Mouse (Mus musculus): ENCODE measurements around the gene Ccdc190.

The Ccdc190 gene

DNA sequence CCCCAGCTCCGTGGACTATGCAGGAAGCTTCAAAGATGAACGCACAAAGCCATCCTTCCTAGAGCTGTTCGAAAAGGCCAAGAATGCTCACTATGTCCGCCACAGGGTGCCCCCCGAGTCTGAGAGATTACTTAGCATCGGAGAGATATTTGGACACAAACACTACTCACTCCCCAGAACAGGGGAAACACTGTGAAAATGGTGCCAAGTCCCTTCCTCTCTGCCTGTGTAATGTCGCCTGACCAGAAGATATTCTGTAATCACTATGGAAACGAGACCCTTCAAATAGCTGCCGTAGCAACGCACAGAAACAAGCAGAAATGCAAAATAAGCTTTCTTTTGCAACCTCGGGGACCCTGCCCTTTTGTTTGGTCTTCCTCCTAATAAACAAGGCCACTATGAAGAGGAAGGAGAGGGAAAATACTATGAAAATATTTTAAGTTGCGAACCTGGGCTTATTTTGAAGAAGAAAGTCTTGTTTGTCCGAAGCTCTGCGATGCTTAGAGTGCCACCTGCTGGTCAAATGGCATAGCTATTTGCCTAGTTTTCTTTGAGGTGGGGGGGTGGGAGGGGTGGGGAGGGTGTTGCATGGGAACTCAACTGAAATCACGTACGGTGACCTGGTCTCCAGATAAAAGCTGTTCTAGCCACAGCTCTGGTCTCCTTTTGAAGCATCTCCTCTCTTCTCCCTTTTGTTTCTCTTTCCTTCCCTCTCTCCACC, 5.7 kb downstream of the Ccdc190 start:
- no peak for DNase-seq (ENCODE audit: low spot score)

- no peak for DNase-seq (ENCODE audit: low spot score)
These were observed 10.9 kb downstream of the Ccdc190 start for GRCm38 (mm10) chr1:169939345-169939744.

- DNase-seq (ENCODE audit: low spot score), result no peak
These were observed 17.6 kb downstream of the Ccdc190 start for GRCm38 (mm10) chr1:169946004-169946403.

GRCm38 (mm10) chr1:169947654-169948053, 19.2 kb downstream of the Ccdc190 start:
- DNase-seq (ENCODE audit: low spot score), result no peak

- DNase-seq (ENCODE audit: low spot score), result no peak
These were observed 19.8 kb downstream of the Ccdc190 start for GRCm38 (mm10) chr1:169948280-169948679.

GRCm38 (mm10) chr1:169948866-169949265, 20.4 kb downstream of the Ccdc190 start:
- no peak for DNase-seq (ENCODE audit: low spot score)

- no peak for DNase-seq (ENCODE audit: low spot score)
These were observed 21.5 kb downstream of the Ccdc190 start for GRCm38 (mm10) chr1:169949981-169950380.

DNA sequence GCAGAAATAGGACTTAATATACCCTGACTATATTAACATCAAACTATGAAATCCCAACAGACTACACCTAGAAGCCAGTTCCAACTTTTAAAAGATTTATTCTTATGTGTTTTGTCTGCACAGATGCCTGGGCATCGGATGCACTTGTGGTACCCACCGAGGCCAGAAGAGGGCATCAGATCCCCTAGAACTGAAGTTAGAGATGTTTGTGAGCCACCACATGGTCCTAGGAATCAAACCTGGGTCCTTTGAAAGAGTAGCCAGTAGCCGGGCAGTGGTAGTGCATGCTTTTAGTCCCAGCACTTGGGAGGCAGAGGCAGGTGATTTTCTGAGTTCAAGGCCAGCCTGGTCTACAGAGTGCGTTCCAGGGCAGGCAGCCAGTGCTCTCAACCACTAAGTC, 22.2 kb downstream of the Ccdc190 start:
- no peak for DNase-seq (ENCODE audit: low spot score)

- no peak for DNase-seq (ENCODE audit: low spot score)
These were observed 23.1 kb downstream of the Ccdc190 start for GRCm38 (mm10) chr1:169951561-169951960.

DNA sequence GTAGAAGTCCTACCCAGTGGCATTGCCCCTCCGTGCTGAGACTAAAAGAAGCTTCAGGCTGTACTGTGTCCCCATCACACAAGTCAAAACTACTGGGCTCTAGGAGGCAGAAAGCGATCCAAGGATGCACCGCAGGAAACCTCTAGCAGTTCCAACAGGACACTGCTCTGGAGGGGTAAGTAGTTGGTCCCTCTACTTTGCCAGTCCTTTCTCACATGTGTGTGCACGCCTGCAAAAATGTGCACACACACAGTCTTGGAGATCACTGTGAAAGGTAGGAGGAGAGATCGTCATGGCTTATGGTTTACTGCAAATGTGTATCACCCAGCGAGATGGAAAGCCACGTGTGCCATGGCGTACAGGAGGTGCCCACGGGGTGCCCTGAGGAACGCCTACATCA, 24.2 kb downstream of the Ccdc190 start:
- DNase-seq (ENCODE audit: low spot score), result no peak

GRCm38 (mm10) chr1:169953106-169953505, 24.7 kb downstream of the Ccdc190 start:
- DNase-seq (ENCODE audit: low spot score), result no peak

DNA sequence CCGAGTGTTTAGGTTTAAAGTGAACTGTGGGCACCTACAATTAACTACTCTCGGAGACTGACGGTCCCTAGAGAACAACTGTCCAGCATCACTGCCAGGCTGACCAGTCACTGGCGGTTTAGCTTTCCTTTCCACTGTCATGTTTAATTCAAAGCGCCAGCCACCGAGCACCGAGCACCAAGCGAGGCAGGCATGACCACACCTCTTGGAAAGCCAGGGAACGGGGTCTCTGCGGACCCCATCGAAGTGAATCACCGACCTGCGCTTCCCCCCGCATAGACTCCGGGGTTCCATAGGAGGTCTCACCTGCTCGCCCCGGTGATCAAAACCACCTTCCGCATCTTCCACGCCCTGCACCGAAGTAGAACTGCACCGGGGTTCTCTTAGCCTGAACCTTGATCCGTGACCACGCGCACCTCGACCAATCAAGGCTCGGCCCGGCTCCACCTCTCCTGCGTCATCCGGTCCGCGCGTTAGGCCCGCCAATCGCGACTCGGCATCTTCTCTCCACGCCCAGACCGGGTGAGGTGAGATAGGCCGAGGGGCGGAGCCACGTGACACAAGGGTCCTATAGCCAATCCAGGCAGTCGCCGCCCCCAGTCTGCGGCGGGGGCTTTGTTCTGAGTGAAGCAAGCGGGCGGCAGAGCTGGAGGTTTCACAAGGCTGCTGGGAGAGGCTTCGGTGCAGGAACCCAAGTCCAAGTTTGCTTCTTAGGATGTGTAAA, 40.5 kb downstream of the Ccdc190 start, which contains the start of gene Hsd17b7:
Gene Hsd17b7 (minus strand): TSS at position 450 of the 724 bp plus-strand sequence.
- peak; percentile 98 for DNase-seq (ENCODE audit: low spot score)

- DNase-seq (ENCODE audit: low spot score), result no peak
These were observed 41.1 kb downstream of the Ccdc190 start for GRCm38 (mm10) chr1:169969516-169969886.

DNA sequence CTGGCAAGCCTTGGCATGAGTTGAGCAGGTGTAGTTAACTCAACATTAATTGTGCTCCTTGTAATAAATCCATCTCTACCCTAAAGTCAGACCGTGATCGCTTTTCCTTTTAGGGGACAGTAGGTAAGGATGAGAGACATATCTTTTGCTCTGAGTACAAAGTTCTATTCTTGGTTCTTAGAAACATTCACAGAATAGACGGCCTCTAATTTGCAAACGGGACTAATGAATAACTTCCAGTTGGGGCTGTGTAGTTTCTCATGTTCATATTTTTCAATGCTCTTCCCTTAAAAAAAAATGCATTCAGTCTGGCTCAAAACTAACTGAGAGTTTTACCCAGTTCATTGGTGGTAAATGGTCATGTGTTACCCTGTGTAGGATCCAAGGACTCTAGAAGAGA, 42.5 kb downstream of the Ccdc190 start:
- DNase-seq (ENCODE audit: low spot score), result no peak

DNA sequence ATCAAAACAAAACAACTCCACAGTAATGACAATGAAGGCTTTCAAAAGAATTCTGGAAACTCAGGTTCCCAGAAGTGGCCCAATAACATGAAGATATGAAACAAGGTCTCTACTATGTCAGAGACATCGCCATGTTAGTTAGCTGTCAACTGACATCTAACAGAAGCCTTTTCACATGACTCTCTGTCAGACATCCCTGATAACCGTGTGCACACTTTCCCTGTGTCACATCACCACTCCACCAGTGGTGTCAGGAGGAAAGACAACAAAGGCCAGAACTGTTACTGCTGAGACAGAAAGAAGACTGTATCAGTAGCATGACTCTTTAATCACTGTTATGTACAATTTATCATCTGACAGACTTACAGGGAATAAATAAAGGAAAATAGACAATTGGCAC, 43.5 kb downstream of the Ccdc190 start:
- no peak for DNase-seq (ENCODE audit: low spot score)

DNA sequence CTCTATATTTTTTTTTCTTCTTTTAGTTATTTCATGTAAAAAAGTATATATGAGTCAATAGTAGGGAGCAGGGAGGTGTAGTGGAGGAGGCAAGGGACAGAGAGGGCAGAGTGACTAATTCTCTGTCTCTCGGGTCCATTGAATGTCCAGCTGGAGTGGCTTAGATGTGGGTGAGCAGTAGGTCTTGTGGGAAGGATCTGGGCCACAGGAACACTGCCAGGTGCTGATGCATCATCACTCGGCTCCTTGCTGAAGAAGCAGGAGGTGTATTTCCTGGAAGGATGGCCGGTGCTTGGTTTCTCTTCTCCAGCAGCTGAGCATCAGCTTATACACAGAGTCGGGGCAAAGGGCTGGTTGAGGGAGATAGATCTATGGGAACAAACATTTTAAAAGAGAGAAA, 49.2 kb downstream of the Ccdc190 start:
- no peak for DNase-seq (ENCODE audit: low spot score)

Data from ovary, adult 18-20 months (tissue).